Mouse (Mus musculus): ENCODE results near the gene Rab11fip4.

Gene Rab11fip4

DNA sequence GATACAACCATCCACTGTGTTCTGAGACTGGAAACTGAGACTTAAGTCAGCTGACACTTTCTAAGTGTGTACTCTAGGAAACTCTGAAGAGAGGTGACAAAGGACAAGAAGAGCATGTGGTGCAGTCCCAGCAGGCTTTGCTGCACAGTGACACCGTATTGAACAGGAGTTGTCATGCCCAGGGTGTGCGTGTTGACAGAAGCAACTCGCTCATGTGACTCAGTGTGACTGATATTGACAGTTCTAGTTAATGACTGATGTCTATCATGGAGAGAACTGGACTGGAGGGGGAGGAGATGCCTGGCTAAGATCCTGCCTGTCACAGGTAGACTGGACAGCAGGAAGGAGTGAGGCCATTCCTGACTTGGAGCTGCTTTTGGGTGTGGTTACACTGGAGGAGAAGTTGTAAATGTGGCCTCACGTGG lies 63.4 kb downstream of the Rab11fip4 start:
- DNase-seq (ENCODE audit: low read depth, low spot score), result no peak

- DNase-seq (ENCODE audit: low read depth, low spot score), result no peak
Measured at GRCm38 (mm10) chr11:79655592-79655991, 64.6 kb downstream of the Rab11fip4 start.

GRCm38 (mm10) chr11:79656491-79656890 lies 65.5 kb downstream of the Rab11fip4 start:
- no peak for DNase-seq (ENCODE audit: low read depth, low spot score)

DNA sequence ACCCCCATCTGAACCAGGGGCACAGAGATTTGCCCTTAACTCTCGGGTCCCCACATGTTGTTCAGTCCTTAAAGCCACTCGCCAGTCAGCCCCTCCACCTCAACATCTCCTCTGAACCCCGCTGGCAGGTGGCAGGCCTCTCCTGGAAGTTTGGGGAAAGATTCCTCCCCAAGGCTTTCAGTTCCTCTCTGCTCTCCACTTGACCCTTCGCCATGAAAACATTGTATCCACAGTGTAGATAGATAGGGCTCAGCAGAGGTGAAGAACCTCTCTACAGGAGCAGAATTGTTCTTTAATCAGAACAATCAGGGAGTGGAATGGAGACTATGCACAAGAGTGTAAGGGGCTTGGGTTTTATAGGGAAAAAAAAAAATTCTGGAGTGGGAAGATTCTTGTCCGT lies 66.0 kb downstream of the Rab11fip4 start:
- no peak for DNase-seq (ENCODE audit: low read depth, low spot score)

DNA sequence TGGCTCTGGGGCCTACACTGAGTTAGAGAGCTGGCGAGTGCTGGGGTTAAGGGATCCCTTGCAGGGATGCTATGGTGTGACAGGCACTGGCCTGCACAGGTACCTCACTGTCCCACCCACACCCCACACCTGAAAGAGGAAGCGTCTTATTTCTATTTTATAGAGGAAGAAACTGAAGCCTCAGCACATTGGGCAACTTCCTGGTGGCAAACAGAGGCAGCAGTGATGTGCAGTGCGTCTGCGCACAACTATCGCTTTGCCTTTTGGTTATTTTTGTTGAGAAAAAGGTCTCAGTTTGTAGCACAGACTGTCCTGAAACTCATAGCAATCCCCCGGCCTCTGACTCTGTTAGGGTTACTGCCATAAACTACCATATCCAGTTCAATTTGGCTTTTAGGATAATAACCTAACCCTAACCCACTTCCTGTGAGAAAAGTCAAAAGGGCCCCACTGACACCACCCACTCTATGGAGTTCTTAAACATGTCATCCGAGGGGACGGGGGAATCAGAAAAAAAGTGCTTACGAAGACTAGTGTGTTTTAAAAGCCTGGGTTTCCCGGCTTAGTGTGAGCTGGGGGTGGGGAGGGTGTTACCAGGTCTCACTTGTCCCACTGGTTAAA lies 67.3 kb downstream of the Rab11fip4 start:
- peak; percentile 79 for DNase-seq (ENCODE audit: low read depth, low spot score)

GRCm38 (mm10) chr11:79660361-79661205 lies 69.6 kb downstream of the Rab11fip4 start:
- peak; percentile 93 for DNase-seq (ENCODE audit: low read depth, low spot score)

- DNase-seq (ENCODE audit: low read depth, low spot score), result no peak
Measured at GRCm38 (mm10) chr11:79661877-79662545, 71.0 kb downstream of the Rab11fip4 start.

DNA sequence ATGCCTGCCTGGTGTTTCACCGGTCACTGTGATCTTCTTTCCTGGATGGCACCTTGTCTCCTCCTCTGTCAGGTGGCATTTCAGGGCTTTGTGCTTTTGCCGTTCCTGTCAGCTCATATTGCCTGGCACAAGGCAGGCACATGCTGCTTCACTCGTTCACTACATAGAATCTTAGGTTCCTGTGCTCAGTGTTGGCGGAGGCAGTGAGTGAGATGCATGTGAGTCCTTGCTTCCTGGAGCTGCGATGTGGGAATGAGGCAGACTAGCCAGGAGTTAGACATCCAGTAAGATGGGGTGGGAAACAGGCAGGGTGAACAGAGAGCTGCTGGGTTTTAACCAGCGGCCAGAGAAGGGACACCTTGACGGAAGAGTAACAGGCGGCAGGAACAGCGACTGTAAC lies 72.1 kb downstream of the Rab11fip4 start:
- no peak for DNase-seq (ENCODE audit: low read depth, low spot score)

GRCm38 (mm10) chr11:79663570-79663969 lies 72.6 kb downstream of the Rab11fip4 start:
- no peak for DNase-seq (ENCODE audit: low read depth, low spot score)

GRCm38 (mm10) chr11:79666544-79666943 lies 75.5 kb downstream of the Rab11fip4 start:
- DNase-seq (ENCODE audit: low read depth, low spot score), result no peak

- DNase-seq (ENCODE audit: low read depth, low spot score), result no peak
Measured at GRCm38 (mm10) chr11:79669210-79669609, 78.2 kb downstream of the Rab11fip4 start.

DNA sequence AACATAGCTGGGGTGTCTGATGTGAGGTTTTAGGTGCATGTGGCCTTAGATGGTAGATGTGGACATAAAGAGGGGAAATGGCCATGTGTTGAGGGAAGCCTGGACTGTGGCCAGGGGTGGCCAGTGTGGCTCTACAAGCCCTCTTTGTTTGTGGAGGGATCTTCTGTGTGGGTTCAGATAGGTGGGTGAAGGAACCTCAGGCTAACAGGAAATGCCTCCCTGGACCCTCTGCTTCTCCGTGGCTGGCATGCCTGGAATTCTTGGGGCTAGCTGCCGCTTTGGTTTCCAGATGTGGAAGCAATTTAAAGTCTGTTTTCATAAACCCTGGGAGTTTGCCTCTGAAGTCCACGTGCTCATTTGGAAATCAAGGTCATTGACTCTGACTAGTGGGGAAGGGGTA lies 78.9 kb downstream of the Rab11fip4 start:
- no peak for DNase-seq (ENCODE audit: low read depth, low spot score)

DNA sequence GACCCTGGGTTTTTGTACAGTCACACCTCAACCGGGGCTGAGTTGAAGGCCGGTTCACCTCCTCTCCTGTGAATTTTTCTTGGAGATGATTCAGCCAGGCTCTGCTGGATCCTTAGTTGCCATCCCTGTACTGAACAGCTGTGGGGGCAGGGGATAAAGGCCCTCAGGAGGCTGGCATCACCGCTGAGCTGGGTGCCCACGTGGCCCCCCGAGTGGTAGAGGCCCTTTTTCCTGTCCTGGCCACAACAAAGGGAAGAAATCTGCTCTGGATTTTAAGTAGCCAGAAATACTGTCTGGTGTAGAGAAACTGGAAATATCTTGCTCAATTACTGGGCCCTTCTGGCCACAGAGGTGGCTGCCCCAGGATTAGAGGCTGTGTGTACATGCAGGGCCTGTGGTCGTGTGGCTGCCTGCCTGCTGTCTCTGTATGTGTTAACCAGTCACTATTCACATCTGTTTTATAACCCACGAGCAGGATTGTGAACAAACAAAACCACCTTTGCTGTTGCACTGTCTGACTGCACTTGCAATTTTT lies 79.5 kb downstream of the Rab11fip4 start:
- DNase-seq (ENCODE audit: low read depth, low spot score), result no peak

DNA sequence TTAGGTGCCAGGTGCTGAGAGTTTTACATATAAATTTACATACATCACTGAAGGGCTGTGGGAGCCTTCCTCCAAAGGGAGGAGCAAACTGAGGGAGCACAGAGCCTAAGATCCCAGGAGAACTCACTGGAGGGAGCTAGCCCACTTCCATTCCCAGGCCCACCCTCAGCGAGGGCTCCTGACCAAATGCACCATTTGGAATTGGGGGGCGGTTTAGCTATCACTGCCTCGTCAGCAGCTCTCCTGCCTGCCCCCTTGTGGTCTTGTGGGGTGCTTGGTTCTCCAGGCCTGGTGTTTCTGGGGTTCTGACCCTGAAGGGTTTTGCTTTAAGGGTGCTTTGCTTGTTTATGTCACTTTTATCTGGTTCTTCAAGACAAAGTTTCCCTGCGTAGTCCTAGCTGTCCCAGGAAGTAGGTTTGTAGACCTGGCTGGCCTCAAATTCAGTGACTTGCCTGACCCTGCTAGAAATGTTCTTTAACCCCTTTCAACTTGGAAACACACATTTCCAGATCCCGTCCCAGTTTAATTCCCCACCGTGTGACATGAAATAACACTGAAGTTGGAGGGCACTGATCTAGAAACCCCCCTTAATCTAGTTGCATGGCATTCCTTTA lies 80.8 kb downstream of the Rab11fip4 start:
- DNase-seq (ENCODE audit: low read depth, low spot score), result peak; percentile 79

DNA sequence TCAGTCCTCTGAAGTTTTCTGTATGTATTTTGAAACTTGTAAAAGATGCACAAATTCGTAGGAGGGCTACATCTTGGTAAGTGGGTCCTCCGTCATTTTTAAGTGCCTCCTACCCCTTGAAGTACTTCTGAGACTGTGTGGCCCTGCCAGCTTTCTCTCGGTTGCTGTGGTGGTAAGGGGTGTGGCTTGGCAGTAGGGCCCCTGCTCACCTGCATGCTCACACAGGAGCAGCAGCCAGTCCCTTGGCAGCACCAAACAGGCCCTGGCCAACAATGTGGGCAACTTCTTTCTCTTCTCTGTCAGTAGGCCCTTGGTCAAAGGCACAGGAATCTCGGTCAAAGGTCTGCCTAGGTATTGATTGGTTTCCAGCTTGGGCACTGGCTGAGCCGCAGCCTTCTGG lies 82.1 kb downstream of the Rab11fip4 start:
- DNase-seq (ENCODE audit: low read depth, low spot score), result no peak

DNA sequence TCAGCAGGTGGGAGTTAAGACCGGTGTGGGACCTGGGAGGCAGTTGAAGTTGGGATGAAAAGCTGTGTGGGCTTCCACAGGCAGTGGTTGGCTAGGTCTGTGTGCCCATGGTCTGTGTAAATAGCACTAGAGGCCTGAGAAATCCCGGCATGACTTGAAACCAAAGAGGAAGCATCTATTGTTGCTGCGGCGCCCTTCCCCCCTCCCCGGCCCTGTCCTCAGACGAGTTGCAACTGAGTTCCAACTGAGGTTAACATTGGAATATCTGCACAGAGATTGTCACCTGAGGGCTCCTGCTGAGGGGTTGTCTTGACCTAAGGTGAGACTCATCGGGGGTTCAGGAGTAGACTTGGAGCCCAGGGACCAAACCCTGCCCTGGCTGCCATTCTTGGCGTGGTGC lies 82.7 kb downstream of the Rab11fip4 start:
- no peak for DNase-seq (ENCODE audit: low read depth, low spot score)

DNA sequence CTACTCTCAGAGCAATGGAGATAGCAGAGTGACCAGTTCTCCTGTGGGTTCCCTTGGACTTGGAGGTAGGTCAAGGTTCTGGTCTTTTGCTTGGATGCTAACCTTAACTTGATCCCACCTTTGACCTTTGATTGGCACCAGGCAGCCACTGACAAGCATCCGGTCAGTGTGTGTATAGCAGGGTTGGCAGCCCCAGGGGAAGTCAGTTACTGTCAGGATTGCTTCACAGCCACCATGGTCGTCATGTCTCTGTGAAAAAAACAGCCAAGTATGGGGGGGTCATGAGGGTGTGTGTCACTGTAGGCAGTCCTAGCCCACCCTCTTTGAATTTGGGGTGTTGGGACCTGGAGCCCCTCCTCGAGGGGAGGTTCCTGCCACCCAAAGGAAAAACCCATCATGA lies 83.2 kb downstream of the Rab11fip4 start:
- DNase-seq (ENCODE audit: low read depth, low spot score), result no peak

GRCm38 (mm10) chr11:79674632-79675031 lies 83.6 kb downstream of the Rab11fip4 start:
- no peak for DNase-seq (ENCODE audit: low read depth, low spot score)

GRCm38 (mm10) chr11:79675285-79675684 lies 84.3 kb downstream of the Rab11fip4 start:
- no peak for DNase-seq (ENCODE audit: low read depth, low spot score)

DNA sequence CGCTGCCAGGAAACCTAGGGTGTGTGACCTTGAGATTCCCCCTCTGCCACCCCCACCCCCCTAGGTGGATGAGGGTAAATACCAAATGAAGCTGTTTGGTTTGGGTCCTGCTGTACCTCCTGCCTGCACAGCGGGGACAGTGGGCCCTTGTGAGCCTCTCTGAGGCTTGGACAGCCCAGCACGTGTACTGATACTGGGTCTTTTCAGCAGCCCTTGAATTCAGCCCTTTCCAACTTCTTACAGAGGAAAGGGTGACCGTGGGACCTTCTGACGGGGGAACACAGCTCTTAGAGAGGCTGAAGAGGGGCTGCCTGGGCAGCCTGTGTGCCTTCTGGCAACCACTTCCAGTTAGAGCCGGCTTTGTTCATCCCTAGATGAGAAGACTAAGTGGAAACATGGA lies 85.0 kb downstream of the Rab11fip4 start:
- no peak for DNase-seq (ENCODE audit: low read depth, low spot score)

GRCm38 (mm10) chr11:79676483-79676967 lies 85.5 kb downstream of the Rab11fip4 start:
- peak; percentile 64 for DNase-seq (ENCODE audit: low read depth, low spot score)

DNA sequence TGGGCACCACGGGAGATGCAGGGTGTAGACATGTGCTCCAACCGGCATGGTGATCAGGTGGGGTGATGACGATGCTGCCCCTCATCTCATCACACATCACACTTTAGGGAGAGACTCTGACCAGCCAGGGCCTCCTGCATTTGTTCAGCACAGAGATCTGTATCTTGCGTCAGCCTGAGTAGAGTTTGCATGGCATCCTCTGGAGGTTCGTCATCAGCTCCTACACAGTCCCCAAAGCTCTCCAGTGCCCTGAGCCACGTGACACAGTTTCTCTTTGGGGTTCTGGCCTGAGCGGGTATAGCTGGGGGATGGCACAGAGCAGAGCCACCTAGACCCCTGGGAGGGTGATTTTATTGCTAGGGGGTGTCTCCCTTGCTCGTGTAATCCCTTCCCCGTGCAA lies 86.4 kb downstream of the Rab11fip4 start:
- DNase-seq (ENCODE audit: low read depth, low spot score), result peak; percentile 46

Data from CD4-positive, CD25-positive, alpha-beta regulatory T cell, adult 2 months (primary cell).